Mouse (Mus musculus) liver, postnatal 0 days (tissue): ENCODE data around the gene Slc12a8. TPM values are rescaled to one million over a fixed set of nuclear protein-coding genes. Genes with fewer than 3 reads are reported as not detected.

Experiments
- ATAC-seq: fragments of 200-750 bp; cut with Nextera tagmentation; 2 replicates; pipeline ENCODE4 v1.8.0; 2017; ENCODE audit warnings: mild to moderate bottlenecking, moderate library complexity
- DNase-seq: peaks from one replicate; pipeline ENCODE4 v3.0.0-alpha.2; 2016
- H3K27ac ChIP-seq: fragments of 300-500 bp; sonication (generic); 2 replicates; pipeline ENCODE4 v1.5.1; 2014; ENCODE audit warnings: antibody characterized with exemption, moderate library complexity, mild to moderate bottlenecking, low read depth
- H3K27me3 ChIP-seq: fragments of 300-500 bp; sonication (generic); 2 replicates; pipeline ENCODE4 v1.6.1; 2014; ENCODE audit warnings: low read length, control low read depth, mixed read lengths; ENCODE audit not compliant: insufficient read depth
- H3K36me3 ChIP-seq: fragments of 300-500 bp; sonication (generic); replicated peaks from 2 replicates; pipeline ENCODE4 v1.6.1; 2014; ENCODE audit warnings: mild to moderate bottlenecking, control low read depth, low read length, moderate library complexity, mixed read lengths; ENCODE audit not compliant: insufficient read depth
- H3K4me1 ChIP-seq: fragments of 300-500 bp; sonication (generic); 2 replicates; pipeline ENCODE4 v1.6.1; 2014; ENCODE audit warnings: antibody characterized with exemption, mild to moderate bottlenecking, control low read depth; ENCODE audit not compliant: insufficient read depth
- H3K4me2 ChIP-seq: fragments of 300-500 bp; sonication (generic); 2 replicates; pipeline ENCODE4 v1.6.1; 2014; ENCODE audit warnings: low read depth, mild to moderate bottlenecking, low read length, moderate library complexity, mixed read lengths
- H3K4me3 ChIP-seq: fragments of 300-500 bp; sonication (generic); 2 replicates; pipeline ENCODE4 v1.5.1; 2014; ENCODE audit warnings: low read depth, low read length
- H3K9ac ChIP-seq: fragments of 300-500 bp; sonication (generic); replicated peaks from 2 replicates; pipeline ENCODE4 v1.6.1; 2014; ENCODE audit warnings: mild to moderate bottlenecking, moderate library complexity
- H3K9me3 ChIP-seq: fragments of 300-500 bp; sonication (generic); 2 replicates; pipeline ENCODE4 v1.6.1; 2016; ENCODE audit warnings: mild to moderate bottlenecking, control low read depth, low read length, mixed read lengths
- CTCF ChIP-seq: sonication (generic); IDR thresholded peaks from 2 replicates; pipeline ENCODE4 v1.5.1; 2016; ENCODE audit warnings: antibody characterized with exemption, low read depth
- EP300 ChIP-seq: IDR thresholded peaks from 2 replicates; pipeline ENCODE4 v1.6.1; 2016; ENCODE audit warnings: antibody characterized with exemption, low read depth, mild to moderate bottlenecking
- WGBS: fragments of 180-500 bp; shearing (Covaris S2); extraction: QIAGEN DNeasy Blood & Tissue Kit; methylation state at CpG from one replicate; pipeline ENCODE4 v1.1.7; 2014; ENCODE audit not compliant: insufficient replicate concordance; 5-methylcytosine and 5-hydroxymethylcytosine counted together
- polyA plus RNA-seq: library from polyadenylated mRNA; unstranded; fragments of >200 nt; fragmentation: Nextera tagmentation; extraction: Ambion mirVana; gene quantifications from 2 replicates; pipeline ENCODE4 v1.2.1, GENCODE M21; 2015

The Slc12a8 gene
- polyA plus RNA-seq, 1 experiment from 2014 or later, result 0.18 TPM

DNA sequence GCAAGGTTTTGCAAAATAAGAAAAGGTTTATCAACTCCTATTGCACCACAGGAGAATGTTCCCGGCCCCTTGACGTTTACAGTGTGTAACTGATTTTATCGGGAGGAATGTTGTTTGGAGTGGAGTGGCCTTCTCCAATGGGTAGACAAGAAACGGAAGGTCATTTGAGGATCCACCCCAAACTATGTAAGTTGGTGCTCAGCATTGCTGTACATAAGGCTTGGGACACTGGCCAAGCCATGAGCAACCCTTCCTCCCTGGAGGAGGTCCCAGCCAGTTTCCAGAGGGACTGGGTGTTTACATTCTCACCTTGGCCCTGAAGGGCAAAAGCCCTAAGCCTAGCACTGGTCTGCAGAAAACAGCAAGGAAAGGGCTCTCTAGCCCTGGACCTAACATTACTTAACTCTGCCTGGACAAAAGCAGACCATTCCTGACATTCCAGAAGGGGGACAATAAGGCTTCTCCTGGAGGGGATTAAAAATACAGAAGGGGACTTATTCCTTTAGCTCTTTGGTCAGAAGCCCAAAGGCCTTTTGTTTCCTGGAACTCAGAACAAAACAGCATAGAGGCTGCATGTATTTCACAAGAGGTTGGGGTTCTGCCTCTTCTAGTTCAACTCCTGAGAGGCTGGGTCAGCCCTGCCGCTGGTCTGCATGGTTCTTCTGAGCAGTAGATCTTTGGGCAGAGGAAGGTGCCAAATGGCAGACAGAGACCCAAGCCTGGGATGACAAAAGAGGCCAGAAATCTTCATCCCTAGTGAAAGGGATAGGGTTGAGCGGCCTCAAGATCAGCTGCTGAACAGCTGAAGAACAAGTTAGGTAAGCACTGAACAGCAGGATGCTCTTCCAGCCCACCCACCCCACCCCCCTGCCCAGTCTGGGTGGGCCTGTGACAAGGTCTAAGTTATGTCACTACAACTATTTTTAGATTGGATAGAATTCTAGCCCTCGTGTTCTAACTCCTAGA lies 159.5 kb downstream of the Slc12a8 start:
- ATAC-seq, result peak; percentile 66
- no peak overlapping the region for H3K9ac ChIP-seq
- H3K27me3 ChIP-seq, result no peaks in the 10 kb centered on the region
- no peak overlapping the region for H3K4me3 ChIP-seq
- no peaks in the 10 kb centered on the region for H3K9me3 ChIP-seq
- no peaks in the 10 kb centered on the region for H3K36me3 ChIP-seq
- H3K27ac ChIP-seq, result no peak overlapping the region
- DNase-seq, result no peak
- H3K4me2 ChIP-seq, result no peak overlapping the region
- no peak for TF ChIP-seq CTCF
- peaks cover 5% of the 10 kb centered on the region; the same call in 1 of the 2 replicates for H3K4me1 ChIP-seq
- 58% methylated on average over 7 of the region's 7 CpGs for WGBS

DNA sequence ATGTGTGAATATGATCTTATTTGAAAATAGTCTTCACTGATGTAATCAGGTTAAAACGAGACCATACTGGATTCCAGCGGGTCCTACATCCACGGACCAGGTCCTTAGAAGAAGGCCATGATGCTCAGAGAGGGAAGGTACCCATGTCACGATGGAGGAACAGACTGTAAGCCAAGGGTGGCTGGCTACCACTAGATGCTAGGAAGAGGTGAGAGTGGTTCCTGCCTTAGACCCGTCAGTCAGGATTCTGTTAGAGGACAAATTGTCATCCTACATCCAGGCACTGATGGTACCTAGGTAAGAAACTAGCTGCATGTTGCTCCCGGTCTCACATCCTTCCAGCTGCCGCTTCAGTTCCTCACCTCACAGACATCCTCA lies 160.2 kb downstream of the Slc12a8 start:
- 78% methylated on average over 7 of the region's 7 CpGs for WGBS

DNA sequence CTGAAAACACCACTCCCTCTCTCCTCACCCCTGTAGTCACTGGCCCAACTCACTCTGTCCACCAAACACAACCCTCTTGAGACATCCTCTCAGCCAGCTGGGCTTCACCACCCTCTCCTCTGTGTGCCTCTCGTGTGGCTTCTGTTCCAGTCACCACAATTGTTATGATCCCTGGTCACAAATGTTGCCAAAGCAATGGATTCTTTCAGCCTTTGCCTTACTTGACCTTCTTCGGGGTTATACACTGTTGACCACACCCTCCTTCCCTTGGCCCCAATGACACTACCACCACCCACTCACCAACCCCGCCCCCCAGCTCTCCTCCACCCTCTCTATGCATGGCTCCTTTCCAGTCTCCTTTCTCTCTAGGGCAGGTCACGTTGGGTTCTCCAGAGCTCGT lies 160.8 kb downstream of the Slc12a8 start:
- TF ChIP-seq EP300 (no peak), CTCF (no peak)
- DNase-seq (no peak), ATAC-seq (no peak; the same call in 1 of the 2 replicates)
- Histone ChIP-seq H3K9me3 (no peaks in the 10 kb centered on the region), H3K4me1 (peaks cover 5% of the 10 kb centered on the region; the same call in 1 of the 2 replicates), H3K4me2 (no peak overlapping the region), H3K27ac (no peak overlapping the region), H3K36me3 (no peaks in the 10 kb centered on the region), H3K9ac (no peak overlapping the region), H3K27me3 (no peaks in the 10 kb centered on the region), H3K4me3 (no peak overlapping the region)
- 72% methylated on average over 5 of the region's 5 CpGs for WGBS

More for the DNA sequence above, 160.2 kb downstream of the Slc12a8 start:
- peaks cover 5% of the 10 kb centered on the region; the same call in 1 of the 2 replicates for H3K4me1 ChIP-seq
- DNase-seq, result no peak
- no peak overlapping the region for H3K27ac ChIP-seq
- H3K9me3 ChIP-seq, result no peaks in the 10 kb centered on the region
- H3K4me2 ChIP-seq, result no peak overlapping the region
- no peaks in the 10 kb centered on the region for H3K36me3 ChIP-seq
- no peak overlapping the region for H3K9ac ChIP-seq
- TF ChIP-seq EP300, result no peak
- no peak for TF ChIP-seq CTCF
- ATAC-seq, result no peak
- H3K4me3 ChIP-seq, result no peak overlapping the region
- H3K27me3 ChIP-seq, result no peaks in the 10 kb centered on the region

DNA sequence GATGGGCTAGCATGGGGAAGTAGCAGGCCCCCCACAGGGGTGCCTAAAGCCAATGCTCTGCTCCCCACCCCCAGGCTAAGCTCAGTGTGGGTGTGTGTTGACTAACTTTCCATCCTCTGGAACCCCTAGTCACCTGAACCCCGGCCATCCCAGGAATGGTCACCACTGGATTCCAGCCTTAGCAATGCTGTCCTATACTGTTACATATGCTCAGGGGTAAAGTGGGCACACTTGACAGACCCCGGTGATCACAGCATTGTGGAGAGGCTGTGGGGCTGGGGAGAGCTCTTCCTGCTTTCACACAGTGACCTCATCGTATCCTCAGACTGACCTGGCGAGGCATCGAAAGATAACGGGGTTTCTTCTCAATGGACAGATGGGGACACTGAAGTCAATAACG lies 163.1 kb downstream of the Slc12a8 start:
- ATAC-seq, result no peak
- WGBS, result 72% methylated on average over 7 of the region's 7 CpGs
- Histone ChIP-seq H3K27ac (no peak overlapping the region), H3K4me3 (no peak overlapping the region), H3K9me3 (no peaks in the 10 kb centered on the region), H3K4me2 (no peak overlapping the region), H3K4me1 (peaks cover 5% of the 10 kb centered on the region; the same call in 1 of the 2 replicates), H3K36me3 (no peaks in the 10 kb centered on the region), H3K9ac (no peak overlapping the region), H3K27me3 (no peaks in the 10 kb centered on the region)
- DNase-seq, result no peak
- no peak for TF ChIP-seq CTCF
- no peak for TF ChIP-seq EP300

DNA sequence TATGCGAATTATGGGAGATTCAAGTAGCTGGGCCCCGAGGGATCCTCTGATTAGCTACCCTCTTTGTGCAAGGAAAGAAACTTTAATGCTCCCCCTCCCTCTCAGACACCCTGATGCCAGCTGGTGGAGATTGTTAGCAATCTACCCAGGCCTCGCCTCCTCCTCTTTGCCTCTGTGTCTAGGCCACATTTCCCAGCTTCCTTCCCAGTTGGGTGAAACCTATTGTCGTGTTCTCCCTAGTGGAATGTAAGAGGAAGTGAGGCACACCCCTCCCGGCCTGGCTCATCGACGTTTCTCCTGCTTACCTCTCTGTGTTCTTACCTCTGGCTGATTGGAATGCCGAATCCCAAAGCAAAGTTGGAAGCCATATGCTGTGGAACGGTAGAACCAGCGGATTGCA lies 163.7 kb downstream of the Slc12a8 start:
- no peaks in the 10 kb centered on the region for H3K36me3 ChIP-seq
- no peak for TF ChIP-seq CTCF
- no peak for TF ChIP-seq EP300
- DNase-seq (no peak), ATAC-seq (no peak)
- no peaks in the 10 kb centered on the region for H3K9me3 ChIP-seq
- no peak overlapping the region for H3K27ac ChIP-seq
- no peak overlapping the region for H3K4me2 ChIP-seq
- WGBS, result 45% methylated on average over 10 of the region's 10 CpGs
- H3K27me3 ChIP-seq, result no peaks in the 10 kb centered on the region
- peaks cover 9% of the 10 kb centered on the region for H3K4me1 ChIP-seq
- no peak overlapping the region for H3K9ac ChIP-seq
- no peak overlapping the region for H3K4me3 ChIP-seq

DNA sequence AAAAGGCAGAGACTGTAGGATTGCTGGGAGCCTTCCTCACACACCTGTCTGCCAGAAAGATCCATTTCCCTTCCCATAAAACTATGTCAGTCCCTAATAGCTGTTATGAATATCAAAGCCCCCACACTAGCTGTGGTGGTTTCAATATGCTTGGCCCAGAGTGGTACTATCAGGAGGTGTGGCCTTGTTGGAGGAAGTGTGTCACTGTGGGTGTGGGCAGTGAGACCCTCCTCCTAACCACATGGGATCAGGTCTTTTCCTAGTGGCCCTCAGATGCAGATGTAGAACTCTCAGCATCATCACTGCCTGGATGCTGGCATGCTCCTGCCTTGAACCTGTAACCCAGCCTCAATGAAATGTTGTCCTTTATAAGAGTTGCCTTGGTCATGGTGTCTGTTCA lies 164.5 kb downstream of the Slc12a8 start:
- H3K9me3 ChIP-seq, result no peaks in the 10 kb centered on the region
- H3K27ac ChIP-seq, result no peak overlapping the region
- ATAC-seq (no peak), DNase-seq (no peak)
- no peaks in the 10 kb centered on the region for H3K27me3 ChIP-seq
- H3K4me3 ChIP-seq, result no peak overlapping the region
- H3K36me3 ChIP-seq, result no peaks in the 10 kb centered on the region
- no peak overlapping the region for H3K4me2 ChIP-seq
- H3K9ac ChIP-seq, result no peak overlapping the region
- TF ChIP-seq EP300, result no peak
- no peak for TF ChIP-seq CTCF
- peaks cover 16% of the 10 kb centered on the region for H3K4me1 ChIP-seq
